Mouse (Mus musculus) neural tube, embryonic 13.5 days (tissue): Measurements from ENCODE around the gene Plrg1. TPM values are rescaled to one million over a fixed set of nuclear protein-coding genes. Genes with fewer than 3 reads are reported as not detected.

Source experiments
- ATAC-seq: fragments of 200-750 bp; cut with Nextera tagmentation; 2 replicates; pipeline ENCODE4 v1.8.0; 2017; ENCODE audit warnings: low read depth, mild to moderate bottlenecking, moderate TSS enrichment, moderate library complexity
- H3K27ac ChIP-seq: fragments of 300-500 bp; sonication (generic); replicated peaks from 2 replicates; pipeline ENCODE4 v1.5.1; 2015; ENCODE audit warnings: moderate library complexity, mild to moderate bottlenecking, inconsistent platforms
- H3K27me3 ChIP-seq: fragments of 300-500 bp; sonication (generic); 2 replicates; pipeline ENCODE4 v1.6.1; 2015; ENCODE audit warnings: mild to moderate bottlenecking, inconsistent platforms
- H3K36me3 ChIP-seq: fragments of 300-500 bp; sonication (generic); 2 replicates; pipeline ENCODE4 v1.6.1; 2015; ENCODE audit warnings: mild to moderate bottlenecking, inconsistent platforms
- H3K4me1 ChIP-seq: fragments of 300-500 bp; sonication (generic); replicated peaks from 2 replicates; pipeline ENCODE4 v1.6.1; 2015; ENCODE audit warnings: inconsistent platforms
- H3K4me2 ChIP-seq: fragments of 300-500 bp; sonication (generic); 2 replicates; pipeline ENCODE4 v1.6.1; 2015; ENCODE audit warnings: inconsistent platforms, mild to moderate bottlenecking, moderate library complexity
- H3K4me3 ChIP-seq: fragments of 300-500 bp; sonication (generic); 2 replicates; pipeline ENCODE4 v1.5.1; 2015; ENCODE audit warnings: mild to moderate bottlenecking, inconsistent platforms
- H3K9ac ChIP-seq: fragments of 300-500 bp; sonication (generic); 2 replicates; pipeline ENCODE4 v1.6.1; 2015; ENCODE audit warnings: moderate library complexity, mild to moderate bottlenecking, inconsistent platforms
- H3K9me3 ChIP-seq: fragments of 300-500 bp; sonication (generic); 2 replicates; pipeline ENCODE4 v1.6.1; 2016; ENCODE audit warnings: inconsistent platforms
- WGBS: fragments of 180-500 bp; shearing (Covaris S2); methylation state at CpG from one replicate; pipeline ENCODE4 v1.1.7; 2015; 5-methylcytosine and 5-hydroxymethylcytosine counted together
- polyA plus RNA-seq: library from polyadenylated mRNA; unstranded; fragments of >200 nt; fragmentation: Nextera tagmentation; extraction: Ambion mirVana; gene quantifications from 2 replicates; pipeline ENCODE4 v1.2.1, GENCODE M21; 2015

The Plrg1 gene
- polyA plus RNA-seq, 1 experiment from 2014 or later, result 109 TPM

DNA sequence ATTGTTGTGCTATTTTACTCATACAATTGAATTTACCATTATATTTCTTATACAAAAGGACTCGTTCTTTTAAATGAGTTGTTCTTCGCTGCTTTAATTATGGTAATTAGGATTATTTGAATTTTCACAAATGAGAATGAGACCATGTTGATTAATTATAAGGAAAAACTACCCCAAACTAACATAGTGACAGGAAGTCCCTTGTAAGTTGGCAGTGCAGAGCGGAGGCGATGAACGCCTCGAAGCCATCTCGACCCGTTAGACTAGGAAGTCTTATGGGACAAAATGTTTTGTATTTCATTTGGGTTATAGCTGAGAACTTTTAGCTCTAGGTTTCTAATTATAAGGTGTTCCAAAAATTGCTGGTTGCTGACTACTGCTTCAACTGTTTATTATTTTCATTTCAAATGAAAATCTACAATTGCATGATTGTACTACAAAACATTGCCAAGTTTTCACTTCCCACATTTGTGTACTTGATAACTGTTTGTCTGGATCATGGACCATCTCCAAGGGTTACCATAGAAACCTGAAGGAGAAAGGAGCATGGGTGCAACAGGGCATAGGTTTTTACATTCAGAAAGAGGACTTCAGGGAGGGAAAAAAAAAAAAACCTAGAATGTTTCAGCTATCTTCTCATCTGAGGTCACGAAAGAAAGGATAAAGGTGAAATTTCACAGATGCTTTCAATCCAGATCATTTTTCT lies 27.6 kb upstream of the Plrg1 start:
- H3K4me1 ChIP-seq, result no peaks in the 10 kb centered on the region
- 90% methylated on average over 9 of the region's 9 CpGs for WGBS
- H3K27ac ChIP-seq, result no peak overlapping the region
- H3K27me3 ChIP-seq, result no peaks in the 10 kb centered on the region
- no peak overlapping the region for H3K4me3 ChIP-seq
- H3K4me2 ChIP-seq, result no peak overlapping the region
- no peak for ATAC-seq
- H3K9me3 ChIP-seq, result no peaks in the 10 kb centered on the region
- H3K9ac ChIP-seq, result no peak overlapping the region
- no peaks in the 10 kb centered on the region for H3K36me3 ChIP-seq

GRCm38 (mm10) chr3:83030331-83030730 lies 25.0 kb upstream of the Plrg1 start:
- 87% methylated on average over 4 of the region's 4 CpGs for WGBS
- H3K27ac ChIP-seq, result no peak overlapping the region

DNA sequence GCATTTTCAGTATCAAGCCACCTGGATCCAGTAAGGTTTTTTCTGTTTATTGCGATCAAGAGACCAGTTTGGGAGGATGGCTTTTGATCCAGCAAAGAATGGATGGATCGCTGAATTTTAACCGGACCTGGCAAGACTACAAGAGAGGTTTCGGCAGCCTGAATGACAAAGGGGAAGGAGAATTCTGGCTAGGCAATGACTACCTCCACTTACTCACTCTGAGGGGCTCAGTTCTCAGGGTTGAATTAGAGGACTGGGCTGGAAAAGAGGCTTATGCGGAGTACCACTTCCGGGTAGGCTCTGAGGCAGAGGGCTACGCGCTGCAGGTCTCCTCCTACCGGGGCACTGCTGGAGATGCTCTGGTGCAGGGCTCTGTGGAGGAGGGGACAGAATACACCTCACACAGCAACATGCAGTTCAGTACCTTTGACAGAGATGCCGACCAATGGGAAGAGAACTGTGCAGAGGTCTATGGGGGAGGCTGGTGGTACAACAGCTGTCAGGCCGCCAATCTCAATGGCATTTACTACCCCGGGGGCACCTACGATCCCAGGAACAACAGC lies 22.5 kb upstream of the Plrg1 start:
- Histone ChIP-seq H3K4me1 (no peaks in the 10 kb centered on the region), H3K36me3 (no peaks in the 10 kb centered on the region), H3K9me3 (no peaks in the 10 kb centered on the region), H3K9ac (0 out of 2 replicates have a peak overlapping the region, but pooled peaks have one; percentile 41), H3K27ac (no peak overlapping the region), H3K4me3 (peak overlapping the region; percentile 14; the same call in 1 of the 2 replicates), H3K4me2 (peak overlapping the region; percentile 42), H3K27me3 (no peaks in the 10 kb centered on the region)
- ATAC-seq, result no peak; the same call in 1 of the 2 replicates
- WGBS, result 41% methylated on average over 13 of the region's 13 CpGs

More at GRCm38 (mm10) chr3:83030331-83030730, 25.0 kb upstream of the Plrg1 start:
- Histone ChIP-seq H3K9me3 (no peaks in the 10 kb centered on the region), H3K4me2 (no peak overlapping the region), H3K4me3 (no peak overlapping the region), H3K4me1 (no peaks in the 10 kb centered on the region), H3K27me3 (no peaks in the 10 kb centered on the region), H3K9ac (no peak overlapping the region), H3K36me3 (no peaks in the 10 kb centered on the region)
- ATAC-seq, result no peak

GRCm38 (mm10) chr3:83033801-83034200 lies 21.5 kb upstream of the Plrg1 start:
- Histone ChIP-seq H3K9me3 (no peaks in the 10 kb centered on the region), H3K27me3 (no peaks in the 10 kb centered on the region), H3K4me2 (no peak overlapping the region), H3K4me1 (no peaks in the 10 kb centered on the region), H3K4me3 (no peak overlapping the region), H3K27ac (no peak overlapping the region), H3K36me3 (no peaks in the 10 kb centered on the region), H3K9ac (no peak overlapping the region)
- 83% methylated on average over 8 of the region's 8 CpGs for WGBS
- no peak for ATAC-seq

DNA sequence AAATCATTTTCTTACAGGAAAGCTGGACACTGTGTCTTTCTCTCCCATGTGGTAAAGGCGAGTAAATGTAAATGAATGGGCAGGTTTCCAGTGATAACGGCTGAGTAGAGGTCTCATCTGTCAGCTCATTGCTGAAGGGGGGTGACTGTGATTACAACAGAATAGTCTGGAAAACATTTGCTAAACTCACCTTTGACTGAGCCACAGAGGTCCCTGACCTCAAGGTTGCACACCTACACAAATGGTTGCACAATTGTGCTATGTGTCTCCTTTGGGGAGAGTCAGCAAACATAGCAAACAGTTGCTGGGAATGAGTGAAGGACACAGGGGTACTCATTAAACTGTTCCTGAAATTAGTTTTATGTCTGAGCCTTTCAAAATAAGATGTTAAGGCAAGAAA lies 16.5 kb upstream of the Plrg1 start:
- Histone ChIP-seq H3K4me1 (no peaks in the 10 kb centered on the region), H3K4me3 (no peak overlapping the region), H3K9me3 (no peaks in the 10 kb centered on the region), H3K27me3 (no peaks in the 10 kb centered on the region), H3K9ac (no peak overlapping the region), H3K36me3 (no peaks in the 10 kb centered on the region), H3K27ac (no peak overlapping the region), H3K4me2 (no peak overlapping the region)
- WGBS, result 83% methylated on average over 2 of the region's 2 CpGs
- ATAC-seq, result no peak

DNA sequence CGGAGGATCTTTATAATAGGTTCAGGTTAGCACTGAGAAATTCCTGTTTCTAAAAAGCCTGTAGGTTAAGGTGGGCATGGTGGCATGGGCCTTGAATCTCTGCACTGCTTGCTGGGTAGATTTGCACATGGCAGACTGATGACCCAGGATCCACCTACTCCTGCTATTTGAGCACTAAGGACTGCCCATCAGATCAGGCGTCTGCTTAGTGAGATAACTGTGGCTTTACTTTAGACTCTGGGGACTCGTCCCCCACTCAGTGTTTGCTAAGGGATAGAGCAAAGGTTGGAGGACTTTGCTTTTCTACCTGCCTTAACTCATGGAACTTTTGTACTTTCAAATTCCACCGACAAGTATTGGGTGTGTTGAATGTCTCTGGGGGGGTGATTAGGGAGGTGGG lies 15.7 kb upstream of the Plrg1 start:
- Histone ChIP-seq H3K9ac (no peak overlapping the region), H3K4me1 (no peaks in the 10 kb centered on the region), H3K4me2 (no peak overlapping the region), H3K4me3 (no peak overlapping the region), H3K27me3 (no peaks in the 10 kb centered on the region), H3K36me3 (no peaks in the 10 kb centered on the region), H3K9me3 (no peaks in the 10 kb centered on the region), H3K27ac (no peak overlapping the region)
- no peak for ATAC-seq
- WGBS, result 86% methylated on average over 4 of the region's 4 CpGs

DNA sequence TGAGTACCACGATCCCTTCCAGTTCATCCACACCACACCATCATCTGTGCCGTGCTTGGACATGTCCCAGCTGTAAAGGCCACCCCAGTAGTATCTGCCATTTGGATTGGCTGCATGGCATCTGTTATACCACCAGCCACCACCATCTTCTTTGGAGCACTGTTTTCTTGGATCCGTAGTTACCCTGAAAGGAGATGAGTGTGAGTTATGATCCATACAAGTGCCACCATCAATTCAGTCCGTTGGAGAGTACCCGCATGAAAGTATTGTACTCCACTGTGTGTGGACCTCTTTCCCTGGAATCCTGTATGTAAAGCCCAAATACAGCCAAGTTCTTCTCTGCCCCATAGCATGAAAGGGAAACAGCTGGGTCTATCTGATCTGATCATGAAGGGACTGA lies 12.9 kb upstream of the Plrg1 start:
- WGBS, result 87% methylated on average over 5 of the region's 5 CpGs
- H3K4me3 ChIP-seq, result no peak overlapping the region
- H3K4me2 ChIP-seq, result no peak overlapping the region
- no peaks in the 10 kb centered on the region for H3K9me3 ChIP-seq
- no peaks in the 10 kb centered on the region for H3K4me1 ChIP-seq
- no peaks in the 10 kb centered on the region for H3K27me3 ChIP-seq
- H3K9ac ChIP-seq, result no peak overlapping the region
- no peaks in the 10 kb centered on the region for H3K36me3 ChIP-seq
- no peak overlapping the region for H3K27ac ChIP-seq
- no peak for ATAC-seq

DNA sequence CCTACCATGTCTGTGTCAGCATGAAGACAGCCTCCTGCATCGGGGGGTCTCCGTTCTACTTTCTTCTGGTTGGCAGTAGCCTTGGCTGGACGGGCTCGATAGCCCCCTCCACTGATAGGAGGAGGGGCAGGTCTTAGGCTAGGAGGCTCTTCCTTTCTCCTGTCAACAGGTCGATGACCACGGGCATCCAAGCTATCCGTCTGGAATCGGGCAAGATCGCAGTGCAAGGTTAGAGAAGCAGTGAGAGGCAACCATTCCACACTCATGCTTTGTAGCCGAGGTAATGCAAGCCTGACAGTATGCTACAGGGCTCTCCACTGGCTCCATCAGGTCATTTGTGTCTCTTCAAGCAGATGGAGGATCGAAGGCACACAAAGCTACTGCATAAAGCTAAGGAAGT lies 8.7 kb upstream of the Plrg1 start:
- no peaks in the 10 kb centered on the region for H3K9me3 ChIP-seq
- H3K4me1 ChIP-seq, result no peaks in the 10 kb centered on the region
- no peak overlapping the region for H3K27ac ChIP-seq
- 89% methylated on average over 11 of the region's 11 CpGs for WGBS
- ATAC-seq, result no peak
- H3K27me3 ChIP-seq, result no peaks in the 10 kb centered on the region
- no peak overlapping the region for H3K4me3 ChIP-seq
- H3K36me3 ChIP-seq, result no peaks in the 10 kb centered on the region
- no peak overlapping the region for H3K9ac ChIP-seq
- no peak overlapping the region for H3K4me2 ChIP-seq

DNA sequence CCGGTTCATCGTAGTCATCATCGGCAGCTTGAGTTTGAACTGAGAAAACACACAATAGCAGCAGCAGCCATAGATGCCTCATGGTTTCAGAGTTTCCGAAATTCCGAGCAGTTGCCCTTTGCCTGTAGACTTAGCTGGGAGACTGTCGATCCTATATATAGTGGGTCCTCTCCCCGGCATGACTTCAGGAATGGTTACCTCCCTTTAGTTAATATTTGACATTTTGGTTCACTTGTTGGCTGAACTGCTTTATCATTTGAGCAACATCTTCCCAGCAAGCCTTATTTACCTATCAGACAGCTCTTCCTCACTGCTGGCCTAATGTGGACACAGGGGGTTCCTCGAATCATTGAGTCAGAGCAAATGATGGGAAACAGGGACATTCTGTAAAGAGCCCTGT lies 5.6 kb upstream of the Plrg1 start, which contains the start of gene Fgb:
Gene Fgb, minus strand, starts transcription at position 184 of the 400 bp plus-strand sequence.
- no peak within 1 kb of the TSS for H3K4me3 ChIP-seq
- H3K9ac ChIP-seq, result no peak within 1 kb of the TSS
- 85% methylated on average over 8 of the region's 8 CpGs for WGBS
- H3K27ac ChIP-seq, result no peak within 1 kb of the TSS
- no peaks in the 10 kb centered on the region for H3K4me1 ChIP-seq
- H3K4me2 ChIP-seq, result no peak within 1 kb of the TSS
- ATAC-seq, result no peak
- H3K36me3 ChIP-seq, result no peaks in the 10 kb centered on the region
- H3K9me3 ChIP-seq, result no peaks in the 10 kb centered on the region
- H3K27me3 ChIP-seq, result no peaks in the 10 kb centered on the region

DNA sequence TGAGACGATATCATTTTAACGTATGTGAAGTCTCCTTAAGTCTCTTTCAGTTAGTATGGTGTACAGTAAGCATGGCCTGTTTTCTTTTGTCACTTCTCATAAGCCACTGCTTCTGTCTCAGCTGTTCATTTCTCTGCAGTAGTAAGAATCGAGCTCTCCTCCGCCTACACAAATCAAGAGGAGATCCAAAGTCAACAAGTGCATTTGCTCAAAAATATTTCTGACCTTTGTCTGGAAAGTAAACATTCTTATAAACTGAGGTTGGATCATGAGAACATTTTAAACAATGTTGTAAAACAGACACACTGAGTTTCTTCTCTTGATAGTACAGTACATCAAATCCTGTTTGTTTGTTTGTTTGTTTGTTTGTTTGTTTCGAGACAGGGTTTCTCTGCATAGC lies 4.7 kb upstream of the Plrg1 start:
- no peaks in the 10 kb centered on the region for H3K4me1 ChIP-seq

DNA sequence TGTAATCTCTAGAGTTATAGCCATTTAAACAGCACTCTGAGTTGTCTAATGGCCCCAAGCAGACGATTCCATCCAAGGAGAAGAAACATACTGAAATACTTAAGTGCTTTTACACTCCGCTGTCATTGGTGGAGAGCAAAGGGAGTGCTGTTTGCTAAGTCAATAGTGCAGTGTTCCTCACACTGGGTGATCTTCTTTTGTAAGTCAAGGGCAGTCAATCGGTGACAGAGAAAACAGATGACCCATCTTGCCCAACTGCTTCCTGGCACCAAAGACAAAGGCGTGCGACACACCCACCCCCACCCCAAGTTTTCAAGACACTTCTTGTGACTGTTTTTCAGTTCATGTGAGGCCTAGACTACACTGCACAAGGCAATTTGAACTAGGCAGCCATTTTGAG lies 3.2 kb upstream of the Plrg1 start:
- H3K27ac ChIP-seq, result no peak overlapping the region
- H3K9ac ChIP-seq, result no peak overlapping the region
- no peaks in the 10 kb centered on the region for H3K9me3 ChIP-seq
- peaks cover 2% of the 10 kb centered on the region; the same call in 1 of the 2 replicates for H3K36me3 ChIP-seq
- no peak for ATAC-seq
- no peak overlapping the region for H3K4me2 ChIP-seq
- WGBS, result 70% methylated on average over 5 of the region's 5 CpGs
- H3K4me3 ChIP-seq, result no peak overlapping the region
- no peaks in the 10 kb centered on the region for H3K27me3 ChIP-seq
- H3K4me1 ChIP-seq, result peaks cover 13% of the 10 kb centered on the region

More for the DNA sequence above, 4.7 kb upstream of the Plrg1 start:
- no peak overlapping the region for H3K4me3 ChIP-seq
- H3K27me3 ChIP-seq, result no peaks in the 10 kb centered on the region
- H3K9ac ChIP-seq, result no peak overlapping the region
- ATAC-seq, result no peak
- no peak overlapping the region for H3K27ac ChIP-seq
- no peak overlapping the region for H3K4me2 ChIP-seq
- H3K9me3 ChIP-seq, result no peaks in the 10 kb centered on the region
- 87% methylated on average over 5 of the region's 5 CpGs for WGBS
- H3K36me3 ChIP-seq, result no peaks in the 10 kb centered on the region

- no peak overlapping the region for H3K4me2 ChIP-seq
- peaks cover 13% of the 10 kb centered on the region for H3K4me1 ChIP-seq
Observed at GRCm38 (mm10) chr3:83053126-83053525, 2.2 kb upstream of the Plrg1 start.

GRCm38 (mm10) chr3:83053758-83054157 lies 1.6 kb upstream of the Plrg1 start:
- Histone ChIP-seq H3K27me3 (no peaks in the 10 kb centered on the region), H3K27ac (no peak overlapping the region), H3K36me3 (peaks cover 16% of the 10 kb centered on the region), H3K4me2 (no peak overlapping the region), H3K4me3 (no peak overlapping the region), H3K4me1 (peaks cover 13% of the 10 kb centered on the region), H3K9ac (no peak overlapping the region), H3K9me3 (no peaks in the 10 kb centered on the region)
- 41% methylated on average over 10 of the region's 10 CpGs for WGBS
- ATAC-seq, result no peak

More at GRCm38 (mm10) chr3:83053126-83053525, 2.2 kb upstream of the Plrg1 start:
- H3K9ac ChIP-seq, result no peak overlapping the region
- no peak overlapping the region for H3K4me3 ChIP-seq
- ATAC-seq, result no peak
- H3K27me3 ChIP-seq, result no peaks in the 10 kb centered on the region
- H3K9me3 ChIP-seq, result no peaks in the 10 kb centered on the region
- H3K27ac ChIP-seq, result no peak overlapping the region
- peaks cover 11% of the 10 kb centered on the region; the same call in 1 of the 2 replicates for H3K36me3 ChIP-seq
- 92% methylated on average over 7 of the region's 7 CpGs for WGBS
